Mouse (Mus musculus): ENCODE results near the gene Vps35l.

Vps35l gene

GRCm38 (mm10) chr7:118731781-118732180 is 8.2 kb upstream of the Vps35l start:
- in situ Hi-C loops (cut with MboI), result no loop called here

- in situ Hi-C loops (cut with MboI), result no loop called here
Observed at GRCm38 (mm10) chr7:118733225-118733624, 6.8 kb upstream of the Vps35l start.

- in situ Hi-C loops (cut with MboI), result no loop called here
Observed at GRCm38 (mm10) chr7:118738730-118739129, 1.3 kb upstream of the Vps35l start.

GRCm38 (mm10) chr7:118740532-118741338 is 709 bp downstream of the Vps35l start:
- in situ Hi-C loops (cut with MboI), result no loop called here

GRCm38 (mm10) chr7:118742278-118742677 is 2.3 kb downstream of the Vps35l start:
- in situ Hi-C loops (cut with MboI), result no loop called here

- in situ Hi-C loops (cut with MboI), result no loop called here
Observed at GRCm38 (mm10) chr7:118744766-118745165, 4.7 kb downstream of the Vps35l start.

- in situ Hi-C loops (cut with MboI), result no loop called here
Observed at GRCm38 (mm10) chr7:118747891-118748672, 8.1 kb downstream of the Vps35l start.

- in situ Hi-C loops (cut with MboI), result loop anchor here (25.0 kb wide), 1 partner anchor 763 kb away; the partner anchor contains the start of genes Acsm5 and Pdilt
Observed at GRCm38 (mm10) chr7:118749706-118750105, 9.7 kb downstream of the Vps35l start.

GRCm38 (mm10) chr7:118751625-118752024 is 11.6 kb downstream of the Vps35l start:
- in situ Hi-C loops (cut with MboI), result loop anchor here (25.0 kb wide), 1 partner anchor 761 kb away; the partner anchor contains the start of genes Acsm5 and Pdilt

GRCm38 (mm10) chr7:118755756-118756155 is 15.7 kb downstream of the Vps35l start:
- in situ Hi-C loops (cut with MboI), result loop anchor here (25.0 kb wide), 1 partner anchor 757 kb away; the partner anchor contains the start of genes Acsm5 and Pdilt

GRCm38 (mm10) chr7:118756490-118757265 is 16.7 kb downstream of the Vps35l start:
- in situ Hi-C loops (cut with MboI), result loop anchor here (25.0 kb wide), 1 partner anchor 756 kb away; the partner anchor contains the start of genes Acsm5 and Pdilt

GRCm38 (mm10) chr7:118758369-118758768 is 18.3 kb downstream of the Vps35l start:
- in situ Hi-C loops (cut with MboI), result loop anchor here (25.0 kb wide), 1 partner anchor 754 kb away; the partner anchor contains the start of genes Acsm5 and Pdilt

GRCm38 (mm10) chr7:118759372-118759771 is 19.3 kb downstream of the Vps35l start:
- in situ Hi-C loops (cut with MboI), result loop anchor here (25.0 kb wide), 1 partner anchor 753 kb away; the partner anchor contains the start of genes Acsm5 and Pdilt

- in situ Hi-C loops (cut with MboI), result loop anchor here (25.0 kb wide), 1 partner anchor 748 kb away; the partner anchor contains the start of genes Acsm5 and Pdilt
Observed at GRCm38 (mm10) chr7:118763939-118764338, 23.9 kb downstream of the Vps35l start.

- in situ Hi-C loops (cut with MboI), result loop anchor here (25.0 kb wide), 1 partner anchor 748 kb away; the partner anchor contains the start of genes Acsm5 and Pdilt
Observed at GRCm38 (mm10) chr7:118764725-118765124, 24.7 kb downstream of the Vps35l start.

GRCm38 (mm10) chr7:118765604-118766003 is 25.6 kb downstream of the Vps35l start:
- in situ Hi-C loops (cut with MboI), result loop anchor here (25.0 kb wide), 1 partner anchor 747 kb away; the partner anchor contains the start of genes Acsm5 and Pdilt

- in situ Hi-C loops (cut with MboI), result loop anchor here (25.0 kb wide), 1 partner anchor 746 kb away; the partner anchor contains the start of genes Acsm5 and Pdilt
Observed at GRCm38 (mm10) chr7:118766119-118766833, 26.2 kb downstream of the Vps35l start.

GRCm38 (mm10) chr7:118766834-118767224 is 26.8 kb downstream of the Vps35l start:
- in situ Hi-C loops (cut with MboI), result loop anchor here (25.0 kb wide), 1 partner anchor 745 kb away; the partner anchor contains the start of genes Acsm5 and Pdilt

- in situ Hi-C loops (cut with MboI), result loop anchor here (25.0 kb wide), 1 partner anchor 743 kb away; the partner anchor contains the start of genes Acsm5 and Pdilt
Observed at GRCm38 (mm10) chr7:118769208-118769607, 29.2 kb downstream of the Vps35l start.

GRCm38 (mm10) chr7:118769655-118770054 is 29.6 kb downstream of the Vps35l start:
- in situ Hi-C loops (cut with MboI), result loop anchor here (5.0 to 25.0 kb wide), 2 partner anchors 223 to 743 kb away; partner anchors contain the start of genes Acsm5 and Pdilt

Data from mature B cell (primary cell).